Mouse (Mus musculus): ENCODE measurements around the gene Polr1c. TPM values are rescaled to one million over a fixed set of nuclear protein-coding genes. Genes with fewer than 3 reads are reported as not detected.
A peak's percentile ranks its signal among the peaks of the same experiment; 100 is the strongest.

Polr1c gene
- total RNA-seq, 2 experiments from 2014 or later = 16.4 to 16.5 TPM

DNA sequence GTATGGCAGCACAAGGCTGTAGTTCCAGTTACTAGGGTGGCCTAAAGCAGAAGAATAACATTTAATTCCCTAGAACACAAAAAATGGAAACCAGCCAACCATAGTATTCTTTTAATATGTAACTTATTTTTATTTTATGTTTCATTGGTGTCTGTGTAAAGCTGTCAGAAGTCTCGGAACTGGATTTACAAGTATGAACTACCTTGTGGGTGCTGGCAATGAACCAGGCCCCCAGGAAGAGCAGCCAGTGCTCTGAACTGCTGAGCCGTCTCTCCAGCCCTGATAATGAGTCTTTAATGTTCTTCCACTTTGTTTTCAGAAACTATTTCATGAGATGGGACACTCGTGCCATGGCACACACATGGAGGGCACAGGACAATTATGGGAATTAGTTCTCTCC lies 37.3 kb downstream of the Polr1c start:
- DNase-seq = no peak

DNA sequence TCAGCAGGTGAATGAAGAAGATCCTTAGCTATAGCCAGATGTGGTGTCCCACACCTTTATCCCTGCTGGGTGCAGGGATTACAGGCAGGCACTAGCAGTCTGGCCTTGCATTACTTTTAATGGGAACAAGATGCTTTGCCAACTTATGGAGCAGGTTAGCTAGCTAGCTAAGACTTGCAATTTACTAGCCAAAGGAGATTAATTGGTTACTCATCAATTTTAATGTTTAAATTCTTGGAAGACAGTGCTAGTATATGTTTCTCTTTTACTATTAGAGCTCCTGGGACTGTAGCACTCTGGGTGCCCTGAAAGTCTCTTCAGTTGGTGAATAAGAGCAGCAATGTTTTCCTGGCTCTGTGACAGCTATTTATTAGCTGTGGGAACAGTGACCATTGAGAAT lies 41.2 kb downstream of the Polr1c start:
- DNase-seq = no peak

- peak; percentile 9 for DNase-seq
Measured at GRCm38 (mm10) chr17:46203078-46203477, 44.8 kb downstream of the Polr1c start.

- DNase-seq = peak; percentile 94
Measured at GRCm38 (mm10) chr17:46202421-46203071, 45.3 kb downstream of the Polr1c start, which contains the start of the genes Polh and Xpo5. Gene Polh (minus strand): TSS chr17:46202645. Gene Xpo5 (plus strand): TSS chr17:46202782.

- no peak for DNase-seq
Measured at GRCm38 (mm10) chr17:46201151-46201550, 46.7 kb downstream of the Polr1c start.

Small RNA genes lying within 50 kb of the gene (microRNA-seq; reads per million reads assigned to microRNA genes)
- gene Mir693 (ENCODE audit: borderline replicate concordance in 2 of 2) = 0 to 0.74 reads per million in 2 experiments

Other genes with a start within 250 kb of the Polr1c start
- 100 to 1,000 TPM; 135 to 170 TPM for gene Vegfa, start 215.7 kb downstream of the Polr1c start, total RNA-seq (2021)
- gene Mrps18a, start 137.1 kb downstream of the Polr1c start, total RNA-seq (2021) = 10 to 100 TPM; 74.1 to 79.3 TPM
- gene Rsph9, start 103.8 kb downstream of the Polr1c start, total RNA-seq (2021) = under 1 TPM; 0.29 to 0.38 TPM
- 10 to 100 TPM; 16.5 to 18.3 TPM for gene Mad2l1bp, start 94.5 kb downstream of the Polr1c start, total RNA-seq (2021)
- 10 to 100 TPM; 46.5 to 50.8 TPM for gene Gtpbp2, start 87.0 kb downstream of the Polr1c start, total RNA-seq (2021)
- gene Polh, start 45.4 kb downstream of the Polr1c start, total RNA-seq (2021) = 10 to 100 TPM; 10.6 to 10.9 TPM
- gene Xpo5, start 45.3 kb downstream of the Polr1c start, total RNA-seq (2021) = 1 to 10 TPM; 9.0 to 9.4 TPM
- gene Yipf3, start within 50 bp of the Polr1c start, total RNA-seq (2021) = 10 to 100 TPM; 49.4 to 54.7 TPM
- under 1 TPM; 0.33 to 0.35 TPM for gene Lrrc73, start 5.5 kb upstream of the Polr1c start, total RNA-seq (2021)
- gene Tjap1, start 35.0 kb upstream of the Polr1c start, total RNA-seq (2021) = 10 to 100 TPM; 31.7 to 39.1 TPM
- under 1 TPM in 1 of 2 experiments, not detected in 1; 0.21 TPM for gene Dlk2, start 49.4 kb upstream of the Polr1c start, total RNA-seq (2021)
- 1 to 10 TPM; 2.7 to 2.8 TPM for gene Abcc10, start 80.3 kb upstream of the Polr1c start, total RNA-seq (2021)
- 10 to 100 TPM; 11.4 to 12.6 TPM for gene Zfp318, start 135.7 kb upstream of the Polr1c start, total RNA-seq (2021)
- under 1 TPM in 1 of 2 experiments, not detected in 1; 0.78 TPM for gene Crip3, start 180.9 kb upstream of the Polr1c start, total RNA-seq (2021)
- gene Slc22a7, start 190.4 kb upstream of the Polr1c start, total RNA-seq (2021) = not detected
- gene Ttbk1, start 239.6 kb upstream of the Polr1c start, total RNA-seq (2021) = 1 to 10 TPM in 1 of 2 experiments, under 1 TPM in 1; 0.77 to 1.4 TPM
- gene Dnph1, start 248.7 kb upstream of the Polr1c start, total RNA-seq (2021) = 1 to 10 TPM; 4.5 to 5.4 TPM

All from gastrocnemius, postnatal 25 days (tissue).